Mouse (Mus musculus) liver, embryonic 12.5 days (tissue): ENCODE measurements around the gene Rbck1. TPM values are rescaled to one million over a fixed set of nuclear protein-coding genes. Genes with fewer than 3 reads are reported as not detected.
"Not testable (repeated sequence)": the region's sequence is repeated elsewhere in the genome, so short reads cannot be mapped to it uniquely, and the experiment has no call there.

Source experiments
- ATAC-seq: fragments of 200-750 bp; cut with Nextera tagmentation; 2 replicates; pipeline ENCODE4 v1.8.0; 2017; ENCODE audit warnings: moderate number of reproducible peaks, mild to moderate bottlenecking, moderate library complexity
- H3K27ac ChIP-seq: fragments of 300-500 bp; sonication (generic); 2 replicates; pipeline ENCODE4 v1.5.1; 2016; ENCODE audit warnings: mild to moderate bottlenecking
- H3K27me3 ChIP-seq: fragments of 300-500 bp; sonication (generic); replicated peaks from 2 replicates; pipeline ENCODE4 v1.6.1; 2016; ENCODE audit warnings: mild to moderate bottlenecking, moderate library complexity
- H3K36me3 ChIP-seq: fragments of 300-500 bp; sonication (generic); 2 replicates; pipeline ENCODE4 v1.6.1; 2016; ENCODE audit warnings: mild to moderate bottlenecking, moderate library complexity
- H3K4me1 ChIP-seq: fragments of 300-500 bp; sonication (generic); 2 replicates; pipeline ENCODE4 v1.6.1; 2016
- H3K4me2 ChIP-seq: fragments of 300-500 bp; sonication (generic); 2 replicates; pipeline ENCODE4 v1.6.1; 2016; ENCODE audit warnings: mild to moderate bottlenecking, moderate library complexity
- H3K4me3 ChIP-seq: fragments of 300-500 bp; sonication (generic); 2 replicates; pipeline ENCODE4 v1.5.1; 2016; ENCODE audit warnings: mild to moderate bottlenecking, moderate library complexity
- H3K9ac ChIP-seq: fragments of 300-500 bp; sonication (generic); 2 replicates; pipeline ENCODE4 v1.6.1; 2016; ENCODE audit warnings: mild to moderate bottlenecking, moderate library complexity
- H3K9me3 ChIP-seq: fragments of 300-500 bp; sonication (generic); replicated peaks from 2 replicates; pipeline ENCODE4 v1.6.1; 2016; ENCODE audit warnings: mild to moderate bottlenecking, moderate library complexity
- WGBS: fragments of 180-500 bp; shearing (Covaris S2); methylation state at CpG from one replicate; pipeline ENCODE4 v1.1.7; 2016; ENCODE audit not compliant: insufficient replicate concordance; 5-methylcytosine and 5-hydroxymethylcytosine counted together
- polyA plus RNA-seq: library from polyadenylated mRNA; unstranded; fragments of >200 nt; fragmentation: Nextera tagmentation; extraction: Ambion mirVana; gene quantifications from 2 replicates; pipeline ENCODE4 v1.2.1, GENCODE M21; 2016

The Rbck1 gene
- polyA plus RNA-seq, 1 experiment from 2014 or later, result 69.6 TPM

- H3K27ac ChIP-seq, result no peak overlapping the region
- peaks cover 13% of the 10 kb centered on the region; the same call in 1 of the 2 replicates for H3K36me3 ChIP-seq
- H3K4me1 ChIP-seq, result peaks cover 31% of the 10 kb centered on the region
- no peak overlapping the region for H3K4me2 ChIP-seq
- no peak overlapping the region for H3K4me3 ChIP-seq
- no peaks in the 10 kb centered on the region for H3K27me3 ChIP-seq
- no peak for ATAC-seq
- no peak overlapping the region for H3K9ac ChIP-seq
- 76% methylated on average over 2 of the region's 2 CpGs for WGBS
- no peaks in the 10 kb centered on the region for H3K9me3 ChIP-seq
Observed at GRCm38 (mm10) chr2:152292475-152292874, 40.0 kb downstream of the Rbck1 start.

DNA sequence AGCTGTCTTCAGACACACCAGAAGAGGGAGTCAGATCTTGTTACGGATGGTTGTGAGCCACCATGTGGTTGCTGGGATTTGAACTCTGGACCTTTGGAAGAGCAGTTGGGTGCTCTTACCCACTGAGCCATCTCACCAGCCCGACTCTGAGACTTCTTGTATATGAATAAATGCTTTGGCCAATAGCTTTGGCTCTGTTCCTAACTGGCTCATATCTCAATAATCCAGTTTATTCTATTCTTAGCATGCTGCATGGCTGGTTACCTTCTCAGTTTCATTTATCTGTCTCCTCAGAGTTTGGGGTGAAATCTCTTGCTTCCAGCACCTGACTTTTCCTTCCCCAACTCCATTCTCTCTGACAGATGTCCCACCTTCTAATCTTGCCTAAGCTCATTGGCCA, 42.8 kb downstream of the Rbck1 start:
- not testable (repeated sequence) for ATAC-seq, H3K27me3 ChIP-seq, H3K27ac ChIP-seq, H3K9ac ChIP-seq, H3K4me2 ChIP-seq, H3K4me3 ChIP-seq, H3K9me3 ChIP-seq
- peaks cover 29% of the 10 kb centered on the region for H3K36me3 ChIP-seq
- peaks cover 11% of the 10 kb centered on the region for H3K4me1 ChIP-seq
- WGBS, result 78% methylated on average over 2 of the region's 2 CpGs

DNA sequence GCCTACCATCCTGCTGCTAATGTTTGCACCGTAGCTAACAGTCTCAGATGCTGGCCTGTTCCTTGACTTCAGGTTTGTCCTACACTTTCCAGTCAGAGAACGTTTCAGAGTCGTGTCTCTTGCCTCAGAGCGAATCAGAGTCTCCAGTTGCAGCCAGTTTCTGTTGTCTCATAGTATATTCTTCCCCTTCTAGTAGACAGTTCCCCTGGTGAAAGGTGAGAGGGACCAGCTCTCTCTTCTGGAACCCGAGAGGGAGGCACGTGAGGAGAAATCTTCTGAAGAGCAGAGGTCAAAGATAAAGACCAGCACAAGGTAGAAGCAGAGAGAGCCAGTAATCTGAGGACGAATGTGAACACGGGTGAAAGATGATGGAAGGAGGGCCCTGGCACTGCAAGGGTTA, 44.4 kb downstream of the Rbck1 start:
- Histone ChIP-seq H3K4me2 (no peak overlapping the region), H3K4me3 (no peak overlapping the region), H3K27ac (no peak overlapping the region), H3K4me1 (peaks cover 3% of the 10 kb centered on the region), H3K9me3 (no peaks in the 10 kb centered on the region), H3K9ac (no peak overlapping the region), H3K36me3 (peaks cover 44% of the 10 kb centered on the region), H3K27me3 (no peaks in the 10 kb centered on the region)
- WGBS, result 75% methylated on average over 8 of the region's 8 CpGs
- ATAC-seq, result no peak

DNA sequence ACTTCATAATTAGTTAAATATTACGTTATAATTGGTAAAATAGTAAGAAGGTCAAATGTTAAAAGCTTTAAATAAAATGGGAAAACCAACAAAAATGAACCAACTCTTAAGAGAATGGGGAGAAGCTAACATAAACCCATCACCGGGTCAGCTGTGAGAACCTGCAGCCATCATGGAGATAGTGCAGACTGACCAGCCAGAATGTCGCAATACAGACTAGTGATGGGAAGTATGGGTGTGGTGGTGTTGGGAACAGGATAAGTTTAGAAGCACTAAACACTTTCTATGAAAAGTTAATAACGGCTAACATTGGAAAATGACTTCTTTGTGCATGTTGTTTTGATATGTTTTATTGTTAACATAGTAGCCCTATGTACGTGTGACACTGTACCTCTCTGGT, 44.9 kb downstream of the Rbck1 start:
- Histone ChIP-seq H3K27ac (no peak overlapping the region), H3K4me1 (no peaks in the 10 kb centered on the region), H3K9me3 (no peaks in the 10 kb centered on the region), H3K9ac (no peak overlapping the region), H3K4me3 (no peak overlapping the region), H3K36me3 (peaks cover 49% of the 10 kb centered on the region), H3K4me2 (no peak overlapping the region), H3K27me3 (no peaks in the 10 kb centered on the region)
- WGBS, result 81% methylated on average over 5 of the region's 5 CpGs
- ATAC-seq, result no peak

DNA sequence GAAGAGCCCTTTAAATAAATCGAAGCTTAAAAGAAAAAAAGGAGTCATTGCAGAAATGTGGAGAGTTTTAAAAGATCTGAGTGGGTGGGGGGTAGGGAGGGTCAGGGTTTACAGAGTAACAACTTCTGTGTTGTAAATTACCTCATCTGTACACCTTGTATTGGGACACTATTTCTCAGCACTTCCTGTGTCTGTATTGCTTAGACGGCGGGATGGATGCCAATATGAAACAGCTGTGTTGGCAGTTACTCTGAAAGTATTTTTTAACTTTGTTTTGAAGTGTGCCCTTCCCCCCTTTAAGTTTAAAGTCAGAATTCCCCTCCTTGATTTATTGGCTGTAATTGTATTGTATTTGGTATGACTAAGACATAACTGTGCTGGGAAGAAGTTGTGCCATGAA, 51.0 kb downstream of the Rbck1 start:
- peaks cover 86% of the 10 kb centered on the region for H3K36me3 ChIP-seq
- H3K27me3 ChIP-seq, result no peaks in the 10 kb centered on the region
- 88% methylated on average over 3 of the region's 3 CpGs for WGBS
- H3K4me3 ChIP-seq, result no peak overlapping the region
- H3K4me1 ChIP-seq, result no peaks in the 10 kb centered on the region
- ATAC-seq, result no peak
- no peaks in the 10 kb centered on the region for H3K9me3 ChIP-seq
- no peak overlapping the region for H3K9ac ChIP-seq
- H3K4me2 ChIP-seq, result no peak overlapping the region
- H3K27ac ChIP-seq, result no peak overlapping the region

GRCm38 (mm10) chr2:152273639-152274038, 58.8 kb downstream of the Rbck1 start:
- Histone ChIP-seq H3K4me2 (no peak overlapping the region), H3K9me3 (no peaks in the 10 kb centered on the region), H3K27ac (no peak overlapping the region), H3K36me3 (peaks cover 87% of the 10 kb centered on the region), H3K27me3 (no peaks in the 10 kb centered on the region), H3K9ac (no peak overlapping the region), H3K4me1 (no peaks in the 10 kb centered on the region), H3K4me3 (no peak overlapping the region)
- no peak for ATAC-seq
- WGBS, result 85% methylated on average over 2 of the region's 2 CpGs

Other genes starting within 250 kb of the Rbck1 start
- gene Srxn1, start 227.1 kb downstream of the Rbck1 start, polyA plus RNA-seq, result 23.1 and 27.2 TPM in 2 replicates
- gene Tcf15, start 189.1 kb downstream of the Rbck1 start, polyA plus RNA-seq, result 0.42 and 0.94 TPM in 2 replicates
- gene Csnk2a1, start 105.8 kb downstream of the Rbck1 start, polyA plus RNA-seq, result 44.0 and 48.8 TPM in 2 replicates
- 17.9 and 18.4 TPM in 2 replicates for gene Tbc1d20, start 38.8 kb downstream of the Rbck1 start, polyA plus RNA-seq
- gene Trib3, start 11.4 kb upstream of the Rbck1 start, polyA plus RNA-seq, result 6.1 and 7.2 TPM in 2 replicates
- 0.08 TPM in 1 of 2 replicates, not detected in the other for gene Nrsn2, start 44.0 kb upstream of the Rbck1 start, polyA plus RNA-seq
- gene Sox12, start 65.4 kb upstream of the Rbck1 start, polyA plus RNA-seq, result 3.5 and 3.7 TPM in 2 replicates
- 29.4 and 29.7 TPM in 2 replicates for gene Zcchc3, start 82.4 kb upstream of the Rbck1 start, polyA plus RNA-seq
- gene 6820408C15Rik, start 82.9 kb upstream of the Rbck1 start, polyA plus RNA-seq, result 0.27 and 0.35 TPM in 2 replicates
- not detected in 2 replicates for gene Defb23, start 132.0 kb upstream of the Rbck1 start, polyA plus RNA-seq
- not detected in 2 replicates for gene Defb20, start 144.4 kb upstream of the Rbck1 start, polyA plus RNA-seq
- gene Defb22, start 157.5 kb upstream of the Rbck1 start, polyA plus RNA-seq, result not detected in 2 replicates
- gene Defb26, start 179.0 kb upstream of the Rbck1 start, polyA plus RNA-seq, result not detected in 2 replicates
- not detected in 2 replicates for gene Defb28, start 185.6 kb upstream of the Rbck1 start, polyA plus RNA-seq
- gene Defb29, start 207.4 kb upstream of the Rbck1 start, polyA plus RNA-seq, result not detected in 2 replicates
- gene Gm17416, start 236.7 kb upstream of the Rbck1 start, polyA plus RNA-seq, result not detected in 2 replicates
- gene Defb21, start 240.1 kb upstream of the Rbck1 start, polyA plus RNA-seq, result not detected in 2 replicates
- not detected in 2 replicates for gene Defb19, start 247.7 kb upstream of the Rbck1 start, polyA plus RNA-seq